Mouse (Mus musculus) midbrain, embryonic 15.5 days (tissue): ENCODE data around the gene Gm20388. TPM values are rescaled to one million over a fixed set of nuclear protein-coding genes. Genes with fewer than 3 reads are reported as not detected.

Experiments
- ATAC-seq: fragments of 200-750 bp; cut with Nextera tagmentation; replicated peaks from 2 replicates; pipeline ENCODE4 v1.8.0; 2017; ENCODE audit warnings: moderate TSS enrichment
- H3K27ac ChIP-seq: fragments of 300-500 bp; sonication (generic); 2 replicates; pipeline ENCODE4 v1.5.1; 2015; ENCODE audit warnings: mild to moderate bottlenecking, inconsistent platforms
- H3K27me3 ChIP-seq: fragments of 300-500 bp; sonication (generic); replicated peaks from 2 replicates; pipeline ENCODE4 v1.6.1; 2015; ENCODE audit warnings: inconsistent platforms
- H3K36me3 ChIP-seq: fragments of 300-500 bp; sonication (generic); replicated peaks from 2 replicates; pipeline ENCODE4 v1.6.1; 2015; ENCODE audit warnings: inconsistent platforms
- H3K4me1 ChIP-seq: fragments of 300-500 bp; sonication (generic); 2 replicates; pipeline ENCODE4 v1.6.1; 2015; ENCODE audit warnings: inconsistent platforms
- H3K4me2 ChIP-seq: fragments of 300-500 bp; sonication (generic); 2 replicates; pipeline ENCODE4 v1.6.1; 2015; ENCODE audit warnings: inconsistent platforms, mild to moderate bottlenecking, moderate library complexity
- H3K4me3 ChIP-seq: fragments of 300-500 bp; sonication (generic); 2 replicates; pipeline ENCODE4 v1.5.1; 2015; ENCODE audit warnings: mild to moderate bottlenecking, inconsistent platforms
- H3K9ac ChIP-seq: fragments of 300-500 bp; sonication (generic); 2 replicates; pipeline ENCODE4 v1.6.1; 2015; ENCODE audit warnings: mild to moderate bottlenecking, inconsistent platforms
- H3K9me3 ChIP-seq: fragments of 300-500 bp; sonication (generic); 2 replicates; pipeline ENCODE4 v1.6.1; 2016; ENCODE audit warnings: inconsistent platforms
- WGBS: fragments of 180-500 bp; shearing (Covaris S2); methylation state at CpG from one replicate; pipeline ENCODE4 v1.1.7; 2015; ENCODE audit warnings: mixed read lengths; 5-methylcytosine and 5-hydroxymethylcytosine counted together
- polyA plus RNA-seq: library from polyadenylated mRNA; unstranded; fragments of >200 nt; fragmentation: Nextera tagmentation; extraction: Ambion mirVana; gene quantifications from 2 replicates; pipeline ENCODE4 v1.2.1, GENCODE M21; 2015

Gene Gm20388
- polyA plus RNA-seq, 1 experiment from 2014 or later: 5.6 TPM

DNA sequence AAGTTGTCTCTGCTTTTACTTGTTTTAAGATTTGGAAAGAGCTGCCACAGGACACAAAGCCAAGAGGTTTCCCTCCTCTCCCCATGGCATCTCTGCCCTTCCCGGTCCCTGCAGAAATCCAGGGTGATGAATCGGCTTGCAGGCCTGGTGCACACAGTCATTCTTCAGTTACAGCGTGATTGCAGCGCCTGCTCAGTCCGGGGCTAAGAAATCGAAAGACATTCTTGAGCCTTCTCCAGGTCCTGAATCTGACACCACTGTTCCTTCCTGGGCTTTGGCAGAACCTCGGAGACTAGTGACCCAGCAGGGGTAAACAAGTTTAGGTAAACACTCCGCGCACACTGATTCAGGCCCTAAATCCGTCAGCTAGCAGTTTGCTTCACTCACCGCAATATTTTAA lies 991.7 kb downstream of the Gm20388 start:
- 39% methylated on average over 11 of the region's 11 CpGs for WGBS
- Histone ChIP-seq H3K4me3 (no peak overlapping the region), H3K4me2 (no peak overlapping the region), H3K9ac (no peak overlapping the region), H3K9me3 (no peaks in the 10 kb centered on the region), H3K36me3 (no peaks in the 10 kb centered on the region), H3K4me1 (no peaks in the 10 kb centered on the region), H3K27me3 (0 out of 2 replicates have a peak, but pooled peaks cover 2% of the 10 kb centered on the region), H3K27ac (no peak overlapping the region)
- no peak for ATAC-seq

DNA sequence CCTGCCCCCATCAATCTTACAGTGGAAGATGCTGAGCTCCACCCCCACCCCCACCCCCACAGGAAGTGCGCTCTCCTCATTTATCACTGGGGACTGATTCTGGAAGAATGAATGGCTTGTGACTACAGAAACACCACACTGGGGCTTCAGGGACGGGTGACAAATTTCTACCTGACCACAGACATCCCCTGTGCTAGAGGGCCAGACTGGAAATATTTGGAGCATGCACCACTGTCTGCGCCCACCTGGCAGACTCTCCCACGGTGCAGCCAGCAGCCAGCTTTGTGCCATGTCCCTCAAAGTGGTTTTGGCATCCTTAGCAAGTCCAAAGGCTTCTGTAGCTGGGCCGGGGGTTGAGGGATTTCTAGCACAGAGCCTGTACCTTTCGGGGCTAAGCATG lies 997.0 kb downstream of the Gm20388 start:
- Histone ChIP-seq H3K27ac (no peak overlapping the region), H3K9me3 (no peaks in the 10 kb centered on the region), H3K4me2 (no peak overlapping the region), H3K36me3 (no peaks in the 10 kb centered on the region), H3K27me3 (no peaks in the 10 kb centered on the region), H3K9ac (no peak overlapping the region), H3K4me1 (no peaks in the 10 kb centered on the region), H3K4me3 (no peak overlapping the region)
- WGBS: 73% methylated on average over 6 of the region's 6 CpGs
- ATAC-seq: no peak

DNA sequence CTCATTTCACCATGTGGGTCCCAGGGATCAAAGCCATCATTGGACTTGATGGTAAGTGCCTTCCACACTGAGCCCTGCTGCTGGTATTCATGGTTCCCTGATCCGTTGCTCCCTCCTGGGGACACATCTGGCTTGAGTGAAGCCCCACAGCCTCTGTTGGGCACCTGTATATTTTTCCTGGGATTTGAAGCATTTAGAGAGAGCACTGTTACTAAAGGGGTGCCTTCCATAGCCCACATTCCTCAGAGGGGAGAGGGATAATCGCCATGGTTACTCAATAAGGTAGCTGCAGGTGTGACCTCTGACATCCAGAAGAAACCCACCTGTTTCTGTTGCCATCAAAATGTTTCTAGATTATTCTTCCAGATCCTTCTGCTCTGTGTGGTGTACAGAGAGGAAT lies 1000.3 kb downstream of the Gm20388 start:
- WGBS: 73% methylated on average over 2 of the region's 2 CpGs
- H3K4me2 ChIP-seq: no peak overlapping the region
- H3K9me3 ChIP-seq: no peaks in the 10 kb centered on the region
- H3K36me3 ChIP-seq: no peaks in the 10 kb centered on the region
- no peak overlapping the region for H3K27ac ChIP-seq
- no peaks in the 10 kb centered on the region for H3K27me3 ChIP-seq
- no peak overlapping the region for H3K4me3 ChIP-seq
- H3K9ac ChIP-seq: no peak overlapping the region
- no peaks in the 10 kb centered on the region for H3K4me1 ChIP-seq
- no peak for ATAC-seq

DNA sequence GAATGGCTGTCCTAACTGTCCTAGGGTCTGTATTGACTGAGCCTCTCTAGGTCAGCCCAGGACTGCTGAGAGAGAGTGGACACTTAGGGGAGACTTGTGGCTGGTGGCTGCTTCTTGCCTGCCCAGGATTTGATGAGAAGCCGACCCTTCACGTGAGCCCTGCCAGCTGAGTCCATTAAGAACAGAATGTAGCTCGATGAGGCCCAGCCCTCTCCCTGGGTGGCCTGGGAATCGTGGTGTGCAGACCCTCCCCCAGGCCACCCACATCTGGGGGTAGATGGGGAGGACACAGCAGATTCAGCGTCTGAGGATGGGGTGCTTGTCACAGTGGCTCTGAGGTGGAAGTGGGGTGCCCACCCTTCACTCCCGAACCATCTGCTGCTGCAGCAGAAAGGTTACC lies 1001.8 kb downstream of the Gm20388 start:
- WGBS: 27% methylated on average over 6 of the region's 6 CpGs
- H3K4me3 ChIP-seq: no peak overlapping the region
- H3K9ac ChIP-seq: no peak overlapping the region
- no peak overlapping the region for H3K4me2 ChIP-seq
- H3K27me3 ChIP-seq: no peaks in the 10 kb centered on the region
- no peak overlapping the region for H3K27ac ChIP-seq
- no peaks in the 10 kb centered on the region for H3K9me3 ChIP-seq
- no peaks in the 10 kb centered on the region for H3K4me1 ChIP-seq
- no peaks in the 10 kb centered on the region for H3K36me3 ChIP-seq
- ATAC-seq: no peak

DNA sequence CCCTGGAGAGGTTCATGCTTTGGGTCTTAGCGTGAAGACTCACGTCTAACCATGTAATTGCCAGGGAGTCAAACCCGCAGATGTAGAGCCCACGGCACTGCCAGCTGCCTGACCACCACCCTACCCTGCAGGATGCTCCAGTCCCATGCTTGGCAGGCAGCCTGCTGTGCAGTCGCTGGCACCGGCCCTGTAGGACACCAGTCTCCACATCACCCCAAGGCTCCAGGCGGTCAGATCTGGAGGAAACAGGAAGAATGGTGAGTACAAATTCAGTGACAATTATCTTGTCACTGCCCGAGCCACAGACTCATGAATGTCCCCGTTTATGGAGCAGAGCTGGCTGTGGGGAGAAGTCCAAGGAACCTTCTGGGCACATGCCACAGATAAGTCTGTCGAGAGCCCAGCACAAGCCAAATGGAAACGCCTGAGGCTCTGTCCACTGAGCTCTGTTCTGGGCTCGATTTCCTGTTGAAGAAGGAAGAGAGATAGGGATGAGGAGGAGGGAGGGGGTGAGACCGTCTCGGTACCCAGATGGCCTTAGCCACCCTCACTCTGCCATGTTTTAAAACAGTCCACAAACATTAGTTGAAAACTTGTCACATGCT lies 1006.3 kb downstream of the Gm20388 start:
- H3K27ac ChIP-seq: no peak overlapping the region
- H3K9ac ChIP-seq: no peak overlapping the region
- H3K36me3 ChIP-seq: no peaks in the 10 kb centered on the region
- no peak overlapping the region for H3K4me2 ChIP-seq
- H3K4me3 ChIP-seq: no peak overlapping the region
- 74% methylated on average over 14 of the region's 14 CpGs for whole genome bisulfite sequencing
- H3K27me3 ChIP-seq: no peaks in the 10 kb centered on the region
- no peaks in the 10 kb centered on the region for H3K9me3 ChIP-seq
- ATAC-seq: no peak
- no peaks in the 10 kb centered on the region for H3K4me1 ChIP-seq

DNA sequence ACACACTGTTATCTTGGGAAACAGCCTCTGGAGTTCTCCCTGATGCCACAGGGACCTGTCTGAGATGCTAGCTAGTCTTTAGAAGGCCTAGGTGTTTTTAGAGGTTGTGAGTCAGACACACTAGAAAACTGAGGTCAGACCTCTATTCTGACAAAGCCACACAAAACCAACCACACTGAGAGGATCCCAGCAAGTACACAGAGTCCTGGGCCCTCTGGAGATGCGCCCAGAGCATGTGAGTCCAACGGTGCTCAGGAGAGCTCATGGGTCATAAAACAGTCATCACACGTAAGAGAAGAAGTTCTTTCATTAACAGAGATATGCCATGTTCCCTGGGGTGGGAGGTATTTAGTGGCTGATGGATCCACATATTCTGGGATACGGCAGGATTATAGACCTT lies 1009.9 kb downstream of the Gm20388 start:
- H3K4me2 ChIP-seq: no peak overlapping the region
- H3K9me3 ChIP-seq: no peaks in the 10 kb centered on the region
- ATAC-seq: no peak
- H3K27ac ChIP-seq: no peak overlapping the region
- 86% methylated on average over 4 of the region's 4 CpGs for WGBS
- no peaks in the 10 kb centered on the region for H3K4me1 ChIP-seq
- H3K4me3 ChIP-seq: no peak overlapping the region
- H3K27me3 ChIP-seq: no peaks in the 10 kb centered on the region
- no peak overlapping the region for H3K9ac ChIP-seq
- no peaks in the 10 kb centered on the region for H3K36me3 ChIP-seq

DNA sequence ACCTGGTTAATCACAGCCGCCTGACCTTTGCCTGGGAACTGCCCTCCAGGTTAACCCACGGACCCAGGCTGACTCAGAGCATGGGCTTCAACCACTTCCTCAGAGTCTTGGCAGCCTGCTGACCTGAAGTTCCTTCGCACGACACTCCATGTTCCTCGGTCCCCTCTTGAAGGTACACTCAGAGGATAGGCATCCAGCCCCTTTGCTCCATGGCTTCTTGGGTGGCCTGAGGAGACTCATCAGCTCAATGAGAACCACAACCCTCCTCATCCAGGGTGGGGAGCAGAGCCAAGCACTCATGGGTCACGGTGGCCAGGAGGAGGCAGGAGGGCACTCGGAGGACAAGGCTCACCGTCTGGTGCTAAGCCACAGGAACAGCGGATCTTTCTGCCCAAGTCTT lies 1015.6 kb downstream of the Gm20388 start:
- no peak overlapping the region for H3K4me2 ChIP-seq
- H3K27me3 ChIP-seq: no peaks in the 10 kb centered on the region
- H3K9ac ChIP-seq: no peak overlapping the region
- 88% methylated on average over 9 of the region's 9 CpGs for WGBS
- H3K9me3 ChIP-seq: no peaks in the 10 kb centered on the region
- no peaks in the 10 kb centered on the region for H3K4me1 ChIP-seq
- ATAC-seq: no peak
- H3K27ac ChIP-seq: no peak overlapping the region
- H3K36me3 ChIP-seq: no peaks in the 10 kb centered on the region
- H3K4me3 ChIP-seq: no peak overlapping the region

DNA sequence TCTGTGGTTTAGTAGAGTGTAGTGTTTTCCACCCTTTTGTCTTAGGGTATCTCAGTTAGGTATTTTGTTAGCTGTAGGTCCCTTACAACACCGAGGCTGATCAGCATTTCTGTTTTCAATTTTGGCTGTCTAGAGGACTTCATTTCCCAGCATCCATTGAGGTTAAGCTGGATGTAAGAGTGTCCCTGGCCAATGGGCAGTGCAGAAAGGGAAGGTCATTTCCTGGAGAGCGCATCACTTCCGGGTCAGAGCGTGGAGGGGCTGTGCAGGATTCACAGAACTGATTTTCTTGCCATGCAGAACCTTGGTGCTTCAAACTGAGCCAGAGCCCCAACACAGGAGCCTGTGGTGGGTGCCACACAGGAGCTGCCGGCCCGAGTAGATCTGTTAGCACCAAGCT lies 1017.4 kb downstream of the Gm20388 start:
- no peaks in the 10 kb centered on the region for H3K4me1 ChIP-seq
- no peaks in the 10 kb centered on the region for H3K27me3 ChIP-seq
- 86% methylated on average over 6 of the region's 6 CpGs for WGBS
- H3K9me3 ChIP-seq: no peaks in the 10 kb centered on the region
- ATAC-seq: no peak
- no peak overlapping the region for H3K4me3 ChIP-seq
- H3K36me3 ChIP-seq: no peaks in the 10 kb centered on the region
- H3K27ac ChIP-seq: no peak overlapping the region
- H3K4me2 ChIP-seq: no peak overlapping the region
- no peak overlapping the region for H3K9ac ChIP-seq

DNA sequence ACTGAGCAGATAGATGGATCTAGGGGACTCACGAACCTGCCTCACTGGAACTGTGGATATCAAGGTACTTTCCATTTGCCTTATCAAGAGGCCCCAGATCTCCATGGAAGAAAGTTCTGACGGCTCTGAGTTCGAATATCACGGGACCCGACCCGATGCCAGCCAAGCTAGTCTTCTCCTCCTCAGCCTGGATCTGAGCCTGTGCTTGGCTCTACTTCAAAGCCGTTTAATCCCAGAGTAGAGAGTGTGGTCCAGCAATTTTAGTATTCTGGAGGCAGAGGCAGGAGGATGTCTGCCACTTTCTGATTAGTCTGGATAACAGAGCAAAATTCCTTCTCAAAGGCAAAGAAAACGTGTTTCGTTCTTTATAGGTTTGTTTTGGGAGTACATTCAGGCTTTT lies 1024.0 kb downstream of the Gm20388 start:
- 0 out of 2 replicates have a peak, but pooled peaks cover 5% of the 10 kb centered on the region for H3K4me1 ChIP-seq
- no peak overlapping the region for H3K4me3 ChIP-seq
- H3K9me3 ChIP-seq: no peaks in the 10 kb centered on the region
- H3K36me3 ChIP-seq: no peaks in the 10 kb centered on the region
- peaks cover 9% of the 10 kb centered on the region for H3K27me3 ChIP-seq
- no peak for ATAC-seq
- WGBS: 89% methylated on average over 9 of the region's 9 CpGs
- H3K4me2 ChIP-seq: no peak overlapping the region
- no peak overlapping the region for H3K27ac ChIP-seq
- H3K9ac ChIP-seq: no peak overlapping the region

DNA sequence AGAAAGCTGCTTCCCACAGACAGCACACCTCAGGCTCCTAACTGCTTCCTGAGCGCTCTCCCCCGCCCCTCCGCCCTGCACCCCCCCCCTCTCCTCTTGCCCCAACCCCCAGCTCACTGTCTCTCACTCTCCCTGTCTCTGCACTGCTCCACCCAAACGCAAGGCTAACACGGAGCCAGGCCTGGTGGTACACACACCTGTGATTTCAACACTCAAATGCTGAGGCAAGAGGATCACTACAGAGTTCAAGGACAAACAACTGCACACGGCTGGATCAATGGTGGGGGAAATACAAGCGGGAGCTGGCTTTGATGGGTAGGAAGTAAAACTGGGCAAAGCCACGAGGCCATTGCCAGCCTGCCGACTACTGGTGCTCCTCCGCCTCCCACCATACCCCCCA lies 1026.0 kb downstream of the Gm20388 start:
- H3K27me3 ChIP-seq: peaks cover 14% of the 10 kb centered on the region

DNA sequence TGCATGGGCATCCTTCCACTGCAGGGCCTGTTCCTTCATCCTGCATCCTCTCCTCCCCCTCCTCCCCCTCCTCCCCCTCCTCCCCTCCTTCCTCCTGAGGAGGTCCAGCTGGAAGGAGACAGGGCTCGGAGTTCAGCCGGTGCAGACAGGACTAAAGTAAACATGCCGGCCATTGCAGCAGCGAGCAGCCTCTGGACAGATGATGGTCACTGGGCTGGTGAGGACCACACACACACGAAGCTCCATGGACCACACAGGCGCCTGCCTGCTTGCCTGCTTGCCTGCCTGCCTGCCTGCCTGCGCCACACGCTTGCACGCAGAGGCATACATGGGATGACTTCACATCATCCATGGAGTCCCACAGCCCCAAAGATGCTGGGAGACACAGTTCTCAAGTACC lies 1026.8 kb downstream of the Gm20388 start:
- peaks cover 14% of the 10 kb centered on the region for H3K27me3 ChIP-seq
- no peak overlapping the region for H3K4me3 ChIP-seq
- H3K36me3 ChIP-seq: no peaks in the 10 kb centered on the region
- H3K9ac ChIP-seq: no peak overlapping the region
- H3K4me2 ChIP-seq: no peak overlapping the region
- no peaks in the 10 kb centered on the region for H3K9me3 ChIP-seq
- 64% methylated on average over 6 of the region's 9 CpGs for WGBS
- no peak for ATAC-seq
- H3K27ac ChIP-seq: no peak overlapping the region
- 0 out of 2 replicates have a peak, but pooled peaks cover 5% of the 10 kb centered on the region for H3K4me1 ChIP-seq

More for the DNA sequence above, 1026.0 kb downstream of the Gm20388 start:
- Histone ChIP-seq H3K4me1 (0 out of 2 replicates have a peak, but pooled peaks cover 5% of the 10 kb centered on the region), H3K36me3 (no peaks in the 10 kb centered on the region), H3K27ac (no peak overlapping the region), H3K9me3 (no peaks in the 10 kb centered on the region), H3K4me3 (no peak overlapping the region), H3K9ac (no peak overlapping the region), H3K4me2 (no peak overlapping the region)
- WGBS: 71% methylated on average over 10 of the region's 10 CpGs
- ATAC-seq: no peak

DNA sequence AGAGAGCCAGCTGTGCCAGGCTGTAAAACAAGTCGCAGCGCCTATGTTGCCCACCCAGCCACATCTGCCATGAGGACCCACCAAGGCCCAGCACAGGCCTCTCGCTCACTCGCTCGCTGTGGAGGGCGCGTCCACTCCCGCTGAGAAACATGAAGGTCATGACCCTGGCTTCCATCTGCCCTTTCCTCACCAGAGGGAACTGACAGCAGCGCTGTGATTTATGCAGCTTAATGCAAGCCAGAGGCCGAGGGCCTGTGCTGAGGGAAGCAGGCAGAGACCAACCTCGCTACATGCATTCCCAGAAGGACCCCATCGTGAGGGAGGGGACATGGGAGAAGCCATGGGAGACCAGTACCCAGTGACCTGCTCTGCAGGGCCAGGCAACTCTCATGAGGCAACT lies 1029.6 kb downstream of the Gm20388 start:
- Histone ChIP-seq H3K9ac (no peak overlapping the region), H3K4me2 (no peak overlapping the region), H3K9me3 (no peaks in the 10 kb centered on the region), H3K27ac (no peak overlapping the region), H3K27me3 (peaks cover 12% of the 10 kb centered on the region), H3K36me3 (no peaks in the 10 kb centered on the region), H3K4me1 (0 out of 2 replicates have a peak, but pooled peaks cover 5% of the 10 kb centered on the region), H3K4me3 (no peak overlapping the region)
- 44% methylated on average over 12 of the region's 12 CpGs for WGBS
- ATAC-seq: no peak

DNA sequence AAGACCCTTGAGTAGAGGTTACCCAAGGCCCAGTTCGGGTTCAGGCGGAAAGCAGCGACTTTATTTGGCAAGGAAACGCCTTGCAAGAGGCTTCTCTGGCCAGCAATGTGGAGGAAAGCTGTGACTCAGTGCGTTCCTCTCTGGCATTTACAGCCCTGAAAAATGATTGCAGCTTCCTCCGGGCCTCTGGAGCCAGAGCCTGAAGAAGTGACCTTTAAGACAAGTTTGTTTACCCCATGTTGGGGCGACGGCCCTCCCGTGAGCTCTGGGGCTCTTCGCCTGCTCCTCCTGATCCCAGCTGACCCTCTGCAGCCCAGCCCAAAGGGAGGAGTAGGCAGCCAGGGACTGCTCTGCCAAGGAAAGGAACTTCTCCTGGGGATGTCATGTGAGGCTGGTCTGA lies 1036.6 kb downstream of the Gm20388 start:
- 68% methylated on average over 10 of the region's 10 CpGs for WGBS
- H3K4me3 ChIP-seq: no peak overlapping the region
- no peak overlapping the region for H3K27ac ChIP-seq
- no peaks in the 10 kb centered on the region for H3K9me3 ChIP-seq
- no peak overlapping the region for H3K4me2 ChIP-seq
- ATAC-seq: no peak
- H3K36me3 ChIP-seq: no peaks in the 10 kb centered on the region
- no peak overlapping the region for H3K9ac ChIP-seq
- H3K27me3 ChIP-seq: peaks cover 15% of the 10 kb centered on the region; the same call in 1 of the 2 replicates
- peaks cover 15% of the 10 kb centered on the region for H3K4me1 ChIP-seq
